Mouse (Mus musculus) macrophage (primary cell): ENCODE results near the gene Olfr1264. TPM values are rescaled to one million over a fixed set of nuclear protein-coding genes. Genes with fewer than 3 reads are reported as not detected.

Source experiments
- H3K27ac ChIP-seq: fragments of 350-480 bp; formaldehyde crosslinking; 2 replicates; pipeline ENCODE4 v1.9.0; 2021
- H3K36me3 ChIP-seq: fragments of 350-480 bp; formaldehyde crosslinking; 2 replicates; pipeline ENCODE4 v1.9.0; 2021; ENCODE audit errors: inconsistent target
- H3K4me3 ChIP-seq: fragments of 350-480 bp; formaldehyde crosslinking; 2 replicates; pipeline ENCODE4 v1.9.0; 2021; ENCODE audit errors: inconsistent target
- H3K79me2 ChIP-seq: fragments of 350-480 bp; formaldehyde crosslinking; 2 replicates; pipeline ENCODE4 v1.9.0; 2021; ENCODE audit errors: inconsistent target
- WGBS: methylation state at CpG from one replicate; pipeline ENCODE4 v1.1.7; 2026; ENCODE audit warnings: inconsistent platforms; ENCODE audit not compliant: missing documents; 5-methylcytosine and 5-hydroxymethylcytosine counted together
- polyA plus RNA-seq: library from polyadenylated mRNA; stranded (reverse); fragments of 250-400 nt; gene quantifications from 3 replicates; pipeline ENCODE4 v1.2.4, GENCODE M21; 2018; ENCODE audit warnings: inconsistent platforms
- total RNA-seq, 78 experiments: library from RNA; depleted of rRNA; stranded (reverse); fragments of 250-400 nt; gene quantifications; 1 replicate in 9 of 78; 2 replicates in 24 of 78; 3 replicates in 43 of 78; 4 replicates in 2 of 78; pipeline ENCODE4 v1.2.4; 2018; ENCODE audit warnings: inconsistent platforms in 56 of 78

Olfr1264 gene
- total RNA-seq (2018; cell fraction: chromatin; rRNA removed), result not detected
- not detected for total RNA-seq (2018; cell fraction: cytosol; rRNA removed)
- not detected for total RNA-seq (2018; cell fraction: nucleus; rRNA removed)
- polyA plus RNA-seq, result not detected in 3 replicates

GRCm38 (mm10) chr2:90025477-90025876 lies at the start of gene Olfr1264:
Gene Olfr1264, minus strand, starts transcription at chr2:90025577.
- H3K79me2 ChIP-seq, result no peaks in the 10 kb centered on the region
- no peak within 1 kb of the TSS for H3K4me3 ChIP-seq
- no peaks in the 10 kb centered on the region for H3K36me3 ChIP-seq
- WGBS, result 89% methylated on average over 2 of the region's 2 CpGs
- no peak within 1 kb of the TSS for H3K27ac ChIP-seq

- WGBS, result 71% methylated on average over 2 of the region's 2 CpGs
- Histone ChIP-seq H3K79me2 (no peaks in the 10 kb centered on the region), H3K4me3 (no peak overlapping the region), H3K36me3 (no peaks in the 10 kb centered on the region), H3K27ac (no peak overlapping the region)
Measured at GRCm38 (mm10) chr2:90070065-90070464, 44.7 kb upstream of the Olfr1264 start.

GRCm38 (mm10) chr2:90063494-90063893 lies 38.1 kb upstream of the Olfr1264 start, which contains the start of gene Olfr140:
Gene Olfr140, minus strand, starts transcription at chr2:90063594.
- Histone ChIP-seq H3K4me3 (no peak within 1 kb of the TSS), H3K27ac (no peak within 1 kb of the TSS), H3K79me2 (no peaks in the 10 kb centered on the region), H3K36me3 (no peaks in the 10 kb centered on the region)

GRCm38 (mm10) chr2:90035037-90035436 lies 9.7 kb upstream of the Olfr1264 start, which contains the start of gene Olfr1265:
Gene Olfr1265, plus strand, starts transcription at chr2:90035337.
- no peak within 1 kb of the TSS for H3K27ac ChIP-seq
- no peaks in the 10 kb centered on the region for H3K79me2 ChIP-seq
- H3K4me3 ChIP-seq, result no peak within 1 kb of the TSS
- no peaks in the 10 kb centered on the region for H3K36me3 ChIP-seq

- Histone ChIP-seq H3K27ac (no peak within 1 kb of the TSS), H3K79me2 (no peaks in the 10 kb centered on the region), H3K36me3 (no peaks in the 10 kb centered on the region), H3K4me3 (no peak within 1 kb of the TSS)
- WGBS, result 84% methylated on average over 2 of the region's 2 CpGs
Measured at GRCm38 (mm10) chr2:90011831-90012230, 13.5 kb downstream of the Olfr1264 start, which contains the start of gene Olfr1263. Gene Olfr1263, plus strand, starts transcription at chr2:90012131.

- Histone ChIP-seq H3K27ac (no peak within 1 kb of the TSS), H3K4me3 (no peak within 1 kb of the TSS), H3K79me2 (no peaks in the 10 kb centered on the region)
Measured at GRCm38 (mm10) chr2:89999845-90000244, 25.5 kb downstream of the Olfr1264 start, which contains the start of gene Olfr1262. Gene Olfr1262, plus strand, starts transcription at chr2:90000145.

GRCm38 (mm10) chr2:89990921-89991320 lies 34.5 kb downstream of the Olfr1264 start, which contains the start of gene Olfr1261:
Gene Olfr1261, plus strand, starts transcription at chr2:89991221.
- Histone ChIP-seq H3K4me3 (no peak within 1 kb of the TSS), H3K27ac (no peak within 1 kb of the TSS), H3K79me2 (no peaks in the 10 kb centered on the region), H3K36me3 (no peaks in the 10 kb centered on the region)

More at GRCm38 (mm10) chr2:89999845-90000244, 25.5 kb downstream of the Olfr1264 start, which contains the start of gene Olfr1262:
- H3K36me3 ChIP-seq, result no peaks in the 10 kb centered on the region

GRCm38 (mm10) chr2:89977709-89978108 lies 47.7 kb downstream of the Olfr1264 start:
- Histone ChIP-seq H3K27ac (no peak overlapping the region), H3K4me3 (no peak overlapping the region), H3K79me2 (no peaks in the 10 kb centered on the region), H3K36me3 (no peaks in the 10 kb centered on the region)
- 95% methylated on average over 2 of the region's 2 CpGs for WGBS

GRCm38 (mm10) chr2:89974184-89974583 lies 51.2 kb downstream of the Olfr1264 start, which contains the start of gene Olfr1260:
Gene Olfr1260, plus strand, starts transcription at chr2:89974340.
- H3K27ac ChIP-seq, result no peak within 1 kb of the TSS
- 87% methylated on average over 2 of the region's 2 CpGs for WGBS

More at GRCm38 (mm10) chr2:89974184-89974583, 51.2 kb downstream of the Olfr1264 start, which contains the start of gene Olfr1260:
- Histone ChIP-seq H3K4me3 (no peak within 1 kb of the TSS), H3K36me3 (no peaks in the 10 kb centered on the region), H3K79me2 (no peaks in the 10 kb centered on the region)

Other genes with a start within 250 kb of the Olfr1264 start
- not detected in 3 replicates for gene Olfr1254, start 232.0 kb downstream of the Olfr1264 start, polyA plus RNA-seq
- not detected in 3 replicates for gene Olfr1255, start 213.5 kb downstream of the Olfr1264 start, polyA plus RNA-seq
- not detected in 3 replicates for gene Olfr1256, start 184.0 kb downstream of the Olfr1264 start, polyA plus RNA-seq
- gene Olfr48, start 177.4 kb downstream of the Olfr1264 start, polyA plus RNA-seq, result not detected in 3 replicates
- not detected in 3 replicates for gene Olfr1257, start 147.1 kb downstream of the Olfr1264 start, polyA plus RNA-seq
- not detected in 3 replicates for gene Olfr1258, start 98.3 kb downstream of the Olfr1264 start, polyA plus RNA-seq
- not detected in 3 replicates for gene Olfr1259, start 76.9 kb downstream of the Olfr1264 start, polyA plus RNA-seq
- not detected in 3 replicates for gene Olfr1260, start 51.2 kb downstream of the Olfr1264 start, polyA plus RNA-seq
- not detected in 3 replicates for gene Olfr1261, start 34.4 kb downstream of the Olfr1264 start, polyA plus RNA-seq
- not detected in 3 replicates for gene Olfr1262, start 25.4 kb downstream of the Olfr1264 start, polyA plus RNA-seq
- gene Olfr1263, start 13.4 kb downstream of the Olfr1264 start, polyA plus RNA-seq, result not detected in 3 replicates
- not detected in 3 replicates for gene Olfr1265, start 9.8 kb upstream of the Olfr1264 start, polyA plus RNA-seq
- not detected in 3 replicates for gene Olfr140, start 38.0 kb upstream of the Olfr1264 start, polyA plus RNA-seq
- not detected in 3 replicates for gene Olfr1269, start 95.8 kb upstream of the Olfr1264 start, polyA plus RNA-seq
- not detected in 3 replicates for gene Olfr32, start 116.7 kb upstream of the Olfr1264 start, polyA plus RNA-seq
- not detected in 3 replicates for gene Olfr1270, start 127.5 kb upstream of the Olfr1264 start, polyA plus RNA-seq
- gene Olfr1506, start 198.9 kb upstream of the Olfr1264 start, polyA plus RNA-seq, result not detected in 3 replicates
- gene Olfr142, start 232.0 kb upstream of the Olfr1264 start, polyA plus RNA-seq, result not detected in 3 replicates
- gene Olfr1271, start 245.5 kb upstream of the Olfr1264 start, polyA plus RNA-seq, result not detected in 3 replicates